Mouse (Mus musculus) gastrocnemius, postnatal 10 days (tissue): ENCODE measurements around the gene Gm20388. TPM values are rescaled to one million over a fixed set of nuclear protein-coding genes. Genes with fewer than 3 reads are reported as not detected.

ENCODE experiments used
- DNase-seq: peaks from one replicate; pipeline ENCODE4 v3.0.0; 2021; ENCODE audit warnings: mixed read lengths
- total RNA-seq, 2 experiments: library from RNA; stranded (reverse); gene quantifications; 2 replicates each; pipeline ENCODE4 v1.2.3; 2021

The Gm20388 gene
- total RNA-seq, 2 experiments from 2014 or later: 2.9 to 6.0 TPM

GRCm38 (mm10) chr8:122854388-122854787 lies 2943.7 kb downstream of the Gm20388 start:
- no peak for DNase-seq

DNA sequence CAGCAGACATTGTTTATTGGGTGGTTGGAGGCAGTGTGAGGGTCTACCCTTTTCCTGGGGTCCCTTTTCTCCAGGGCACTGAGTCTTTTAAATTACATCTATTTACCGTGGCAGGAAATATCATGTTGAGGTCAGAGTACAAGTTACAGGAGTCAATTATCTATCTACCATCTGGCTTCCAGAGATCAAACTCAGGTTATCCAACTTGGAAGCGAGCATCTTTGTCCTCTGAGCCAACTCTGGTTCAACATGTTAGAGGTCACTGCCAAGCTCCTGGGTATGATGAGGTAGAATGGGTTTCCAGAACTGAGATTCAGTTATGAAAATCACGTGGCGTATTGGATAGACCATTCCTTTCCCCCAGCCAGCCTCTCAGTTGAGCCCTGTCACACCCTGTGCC lies 2944.5 kb downstream of the Gm20388 start:
- no peak for DNase-seq

DNA sequence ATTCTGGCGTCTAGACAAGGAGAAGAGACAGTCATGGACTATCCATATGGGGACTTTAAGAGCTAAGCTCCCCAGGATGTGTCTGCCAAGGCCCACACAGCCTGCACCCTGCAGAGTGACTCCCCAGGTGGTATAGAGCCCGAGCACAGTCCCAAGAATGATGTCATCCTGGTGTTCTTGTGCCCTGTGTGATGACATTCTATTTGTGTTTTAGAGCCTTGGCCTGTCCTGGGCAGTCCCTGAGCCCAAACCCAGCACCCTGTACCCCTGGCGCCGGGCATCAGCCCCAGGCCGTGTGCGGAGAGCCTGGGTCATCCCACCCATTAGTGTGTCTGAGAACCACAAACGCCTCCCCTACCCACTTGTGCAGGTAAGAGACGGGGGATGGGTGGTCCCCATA lies 2945.6 kb downstream of the Gm20388 start:
- DNase-seq: no peak

GRCm38 (mm10) chr8:122859843-122860242 lies 2949.2 kb downstream of the Gm20388 start:
- no peak for DNase-seq

GRCm38 (mm10) chr8:122864719-122865129 lies 2954.1 kb downstream of the Gm20388 start:
- DNase-seq: no peak

- DNase-seq: no peak
Measured at GRCm38 (mm10) chr8:122865441-122865840, 2954.8 kb downstream of the Gm20388 start.

- DNase-seq: no peak
Measured at GRCm38 (mm10) chr8:122866231-122866630, 2955.6 kb downstream of the Gm20388 start.

- DNase-seq: no peak
Measured at GRCm38 (mm10) chr8:122867982-122868381, 2957.3 kb downstream of the Gm20388 start.

GRCm38 (mm10) chr8:122870377-122870863 lies 2959.8 kb downstream of the Gm20388 start:
- DNase-seq: peak; percentile 49

DNA sequence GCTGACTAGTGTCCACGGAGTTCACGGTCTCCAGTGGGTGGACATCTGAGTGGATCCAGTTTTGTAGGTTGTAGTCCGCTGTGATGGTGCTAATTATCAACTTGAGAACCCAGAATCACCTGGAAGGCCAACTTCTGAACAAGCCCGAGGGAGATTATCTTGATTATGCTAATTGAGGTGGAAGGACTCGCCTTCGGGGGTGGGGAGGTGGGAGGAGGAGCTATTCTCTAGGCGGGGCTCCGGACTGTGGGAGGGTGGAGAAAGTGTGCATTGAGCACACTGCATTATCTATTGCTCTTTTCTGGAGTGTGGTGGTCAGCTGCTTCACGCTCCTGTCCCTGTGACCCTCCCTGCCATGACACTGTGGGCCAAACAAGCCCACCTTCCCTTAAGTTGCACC lies 2961.0 kb downstream of the Gm20388 start:
- no peak for DNase-seq

- DNase-seq: no peak
Measured at GRCm38 (mm10) chr8:122873171-122873570, 2962.5 kb downstream of the Gm20388 start.

- no peak for DNase-seq
Measured at GRCm38 (mm10) chr8:122875186-122875585, 2964.5 kb downstream of the Gm20388 start.

GRCm38 (mm10) chr8:122878231-122878630 lies 2967.6 kb downstream of the Gm20388 start:
- no peak for DNase-seq

GRCm38 (mm10) chr8:122880302-122880701 lies 2969.7 kb downstream of the Gm20388 start:
- no peak for DNase-seq

DNA sequence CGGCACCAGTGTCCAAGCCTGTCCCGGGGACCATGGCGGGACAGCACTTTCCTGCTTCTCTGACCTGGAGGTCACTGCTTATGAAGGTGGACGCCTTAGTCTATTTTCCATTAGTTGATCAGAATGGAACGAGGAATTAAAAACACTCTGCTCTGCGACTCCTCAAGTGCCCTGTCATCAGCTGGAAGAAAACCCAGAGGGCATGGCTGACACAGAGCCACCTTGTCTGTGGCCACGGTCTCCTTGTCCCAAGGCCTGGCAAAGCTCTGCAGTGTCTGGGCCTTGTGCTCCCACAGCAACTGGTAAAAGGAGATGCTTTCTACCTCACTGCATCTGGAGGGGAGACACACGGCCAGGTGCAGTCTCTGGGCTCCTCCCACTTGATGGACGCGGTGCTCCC lies 2973.0 kb downstream of the Gm20388 start:
- no peak for DNase-seq

GRCm38 (mm10) chr8:122891440-122891839 lies 2980.8 kb downstream of the Gm20388 start:
- no peak for DNase-seq

DNA sequence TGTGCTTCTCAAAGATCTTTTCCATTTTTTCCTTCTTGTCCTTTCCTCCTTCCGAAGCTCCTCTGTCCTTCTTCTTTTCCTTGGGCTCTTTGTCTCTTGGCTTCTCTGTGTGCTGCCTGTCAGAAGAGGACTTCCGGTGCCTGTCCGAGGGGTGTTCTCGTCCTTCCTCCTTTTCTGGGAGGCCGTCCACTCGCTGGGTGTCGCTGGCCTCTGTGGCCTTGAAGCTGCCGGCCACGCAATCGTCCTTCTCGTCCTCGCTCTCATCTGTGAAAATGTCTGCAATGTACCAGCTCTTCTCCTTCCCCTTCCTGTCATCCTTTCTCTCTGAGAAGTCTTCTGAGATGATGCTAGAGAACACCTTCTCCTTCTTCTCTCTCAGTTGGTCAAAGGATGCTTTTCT lies 2982.8 kb downstream of the Gm20388 start:
- no peak for DNase-seq

- no peak for DNase-seq
Measured at GRCm38 (mm10) chr8:122896317-122896716, 2985.7 kb downstream of the Gm20388 start.

DNA sequence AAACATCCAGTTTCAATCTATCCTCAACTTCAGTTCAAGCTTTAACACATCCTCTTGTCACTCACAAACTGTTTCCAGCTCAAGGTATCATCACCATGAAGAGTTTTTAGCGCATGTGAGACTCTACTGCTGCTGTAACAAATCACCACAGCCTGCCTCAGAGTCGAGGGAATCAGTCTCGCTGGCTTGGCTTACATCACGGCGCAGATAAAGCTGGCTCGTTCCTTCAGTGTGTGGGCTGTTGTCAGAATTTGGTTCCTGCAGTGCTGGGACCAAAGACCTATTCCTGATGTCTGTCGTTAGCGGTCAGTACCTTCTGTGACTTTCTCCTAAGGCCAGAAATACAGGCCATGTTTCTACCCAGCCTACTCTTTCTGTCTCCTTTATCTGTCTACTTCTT lies 2986.6 kb downstream of the Gm20388 start:
- DNase-seq: no peak

GRCm38 (mm10) chr8:122898018-122898417 lies 2987.4 kb downstream of the Gm20388 start:
- no peak for DNase-seq

DNA sequence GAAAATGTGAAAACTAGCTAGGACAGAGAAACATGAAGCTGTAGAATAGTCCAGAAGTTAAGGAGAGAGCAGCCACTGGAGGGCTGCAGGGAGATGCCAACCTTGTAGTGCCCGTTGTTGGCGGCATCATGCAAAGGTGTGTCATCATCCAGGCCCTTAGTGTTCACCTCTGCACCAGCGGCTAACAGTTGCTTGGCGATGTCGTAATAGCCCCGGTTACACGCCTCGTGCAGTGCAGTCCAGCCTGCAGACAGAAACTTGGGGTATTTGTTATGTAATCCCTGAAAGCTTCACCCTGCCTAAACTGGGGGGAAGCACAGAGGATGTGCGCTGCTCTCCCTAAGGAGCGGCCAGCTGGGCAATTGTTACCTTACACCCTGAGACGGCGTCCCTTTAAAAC lies 2987.8 kb downstream of the Gm20388 start:
- DNase-seq: no peak

DNA sequence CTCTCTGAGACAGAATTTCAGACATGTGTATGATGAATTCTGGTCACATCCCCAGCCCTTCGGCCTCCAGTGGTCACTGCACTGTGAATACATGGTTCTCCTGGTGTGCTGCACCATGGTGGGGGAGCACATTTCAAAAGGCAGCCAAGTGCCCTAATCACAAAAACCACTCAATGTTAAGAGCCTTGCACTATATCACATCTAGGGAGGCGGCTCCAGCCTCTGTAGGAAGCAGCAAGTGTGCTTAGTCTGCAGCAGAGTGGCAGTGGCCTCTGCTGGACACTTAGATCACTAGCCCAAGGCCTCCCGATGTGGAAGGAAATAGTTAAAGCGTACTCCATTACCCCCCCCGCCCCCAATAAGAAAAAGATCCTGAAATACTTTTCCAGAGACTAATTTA lies 2988.4 kb downstream of the Gm20388 start:
- no peak for DNase-seq

DNA sequence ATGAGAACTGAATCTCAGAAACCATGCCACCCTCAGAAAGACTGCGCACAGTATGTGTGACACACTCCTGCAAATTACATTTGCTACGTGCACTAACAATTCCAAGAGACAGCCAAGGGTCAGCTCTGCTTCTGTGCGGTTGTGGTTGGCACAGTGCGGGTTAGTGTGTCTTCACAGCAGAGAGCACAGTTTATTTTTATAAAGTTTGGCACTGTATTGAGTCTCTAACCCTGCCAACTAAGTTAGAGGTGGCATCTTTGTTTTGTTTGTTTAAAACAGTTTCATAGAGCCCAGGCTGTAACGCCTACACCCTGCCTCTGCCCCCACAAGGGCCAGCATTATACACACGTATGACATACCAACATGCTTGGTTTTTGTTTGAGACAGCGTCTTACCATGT lies 2990.8 kb downstream of the Gm20388 start:
- DNase-seq: no peak

GRCm38 (mm10) chr8:122901892-122902515 lies 2991.4 kb downstream of the Gm20388 start:
- DNase-seq: no peak

DNA sequence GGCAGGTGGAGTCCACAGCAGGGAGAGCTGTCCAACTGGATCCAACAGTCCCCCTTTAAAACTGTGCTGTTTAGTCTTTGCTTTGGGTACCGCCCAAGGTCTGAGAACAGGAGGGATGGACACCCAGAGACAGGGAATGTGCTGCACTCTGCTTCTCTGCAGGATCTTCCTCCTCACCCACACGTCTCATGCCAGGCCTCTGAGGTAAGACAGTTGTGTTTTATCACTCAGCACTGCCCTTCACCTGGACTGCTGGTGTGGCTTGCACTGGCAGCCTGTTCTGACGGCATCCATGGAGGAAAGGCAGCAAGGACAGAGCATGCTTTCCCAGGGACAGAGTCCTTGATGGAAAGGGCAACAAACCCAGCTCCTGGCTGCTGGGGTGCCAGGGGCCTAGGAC lies 2991.9 kb downstream of the Gm20388 start:
- no peak for DNase-seq
